Mouse (Mus musculus) thymus, adult 18-20 months (tissue): Measurements from ENCODE around the gene Mxra7.

Experiments used
- DNase-seq, 2 experiments: peaks; one replicate each; pipeline ENCODE4 v3.0.0; 2022; ENCODE audit warnings: mixed read lengths in 2 of 2

The Mxra7 gene

GRCm38 (mm10) chr11:116814884-116815415 lies 12.9 kb downstream of the Mxra7 start:
- DNase-seq = no peak

GRCm38 (mm10) chr11:116814076-116814883 lies 13.6 kb downstream of the Mxra7 start:
- no peak for DNase-seq

DNA sequence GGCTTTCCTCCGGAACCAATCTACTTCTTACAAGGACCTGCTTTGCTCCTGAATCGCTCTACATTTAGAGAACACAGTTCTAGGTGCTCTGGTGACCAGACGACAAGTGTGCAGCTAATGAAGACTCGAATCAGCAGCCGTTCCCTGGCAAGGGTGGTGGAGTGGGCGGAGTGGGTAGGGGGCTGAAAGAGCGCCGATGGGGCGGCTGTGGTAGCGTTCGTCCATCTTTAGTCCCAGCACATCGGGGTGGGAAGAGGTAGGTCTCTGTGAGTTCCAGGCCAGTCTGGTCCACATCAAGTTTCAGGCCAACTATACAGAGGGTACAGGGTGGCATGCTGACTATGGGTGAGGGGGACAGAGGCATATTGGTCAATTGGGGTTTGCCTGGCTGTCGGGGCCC lies 14.2 kb downstream of the Mxra7 start:
- no peak for DNase-seq

DNA sequence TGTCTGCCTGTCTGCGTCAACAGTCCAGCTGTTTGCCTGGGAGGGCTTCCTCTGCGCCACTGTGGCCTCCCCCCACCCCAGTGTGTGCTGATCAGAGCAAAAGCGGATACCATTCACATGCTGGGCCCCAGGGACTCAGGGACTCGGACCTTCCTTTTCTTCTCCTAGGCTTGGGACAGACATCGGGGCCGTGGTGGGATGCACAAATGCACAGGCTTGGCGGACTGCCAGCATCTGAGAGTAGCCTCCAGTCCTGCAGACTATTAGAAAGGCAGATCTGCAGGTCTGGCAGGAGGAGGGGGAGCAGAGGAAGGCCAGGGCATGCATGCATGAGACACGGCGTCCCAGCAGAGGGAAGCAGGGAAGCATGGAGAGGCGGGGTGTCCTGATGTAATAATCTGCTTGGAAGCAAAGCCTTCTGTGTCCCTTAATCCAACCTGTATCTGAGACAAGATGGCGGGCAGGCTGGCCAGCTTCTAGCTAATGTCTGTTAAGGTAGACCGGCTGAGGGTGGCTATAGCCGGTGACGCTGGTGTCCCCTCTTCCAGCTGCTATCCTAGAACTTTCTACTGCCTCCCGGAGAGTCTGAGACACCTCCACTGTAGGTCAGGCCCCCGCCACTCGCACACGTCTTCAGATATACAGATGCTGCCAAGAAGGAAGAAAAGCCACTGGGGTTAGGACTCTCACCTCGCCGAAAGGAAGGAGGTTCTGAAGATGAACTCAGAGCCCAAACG lies 14.9 kb downstream of the Mxra7 start:
- DNase-seq = no peak

GRCm38 (mm10) chr11:116810983-116811901 lies 16.6 kb downstream of the Mxra7 start:
- DNase-seq = peak in 1 of 2 experiments; percentile 36

GRCm38 (mm10) chr11:116810528-116810927 lies 17.3 kb downstream of the Mxra7 start:
- DNase-seq = no peak

DNA sequence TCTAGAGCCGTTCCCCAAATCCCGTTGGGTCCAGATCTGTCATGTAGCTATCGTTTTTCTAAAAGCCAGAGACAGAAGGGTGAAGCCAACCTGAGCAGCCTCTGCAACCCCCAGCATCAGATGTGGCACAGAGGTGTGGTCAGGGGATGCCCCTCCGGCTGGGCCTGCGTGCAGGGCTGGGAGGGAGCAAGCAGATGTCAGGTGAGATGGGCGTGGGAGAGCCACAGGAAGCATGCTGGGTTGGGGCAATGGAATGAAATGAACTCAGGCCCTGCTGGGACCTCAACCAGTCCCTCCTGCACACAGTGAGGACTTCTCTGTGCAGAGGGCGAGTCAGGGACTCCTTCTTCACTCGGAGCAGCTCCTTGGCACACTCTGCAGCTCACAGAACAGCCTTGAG lies 18.3 kb downstream of the Mxra7 start:
- no peak for DNase-seq

DNA sequence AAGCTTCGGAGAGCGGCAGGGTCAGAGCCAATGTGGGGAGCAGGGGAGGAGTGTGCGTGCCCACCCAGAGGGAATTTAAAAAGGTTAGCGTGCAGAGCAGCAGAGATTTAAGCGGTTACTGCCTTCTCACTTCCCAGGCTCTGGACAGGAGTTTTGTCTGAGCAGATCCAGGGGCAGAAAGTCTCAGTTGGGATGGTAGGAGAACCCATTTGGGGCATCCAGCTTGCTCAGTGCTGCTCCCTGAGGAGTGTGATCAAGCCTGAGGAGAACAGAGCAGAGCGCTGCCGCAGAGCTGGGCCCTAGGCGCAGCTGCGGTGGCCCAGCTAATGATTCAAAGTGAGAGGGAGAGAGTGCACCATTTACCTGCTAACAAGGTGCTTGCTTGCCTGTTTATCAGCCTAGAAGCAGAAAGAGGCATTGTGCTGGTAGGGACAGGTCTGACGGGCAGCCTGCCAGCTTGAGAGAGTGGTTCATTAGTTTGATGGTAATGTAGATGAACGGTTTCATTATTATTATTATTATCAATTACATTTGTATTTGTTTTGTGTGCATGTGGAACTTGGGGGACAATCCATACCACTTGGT lies 18.9 kb downstream of the Mxra7 start:
- no peak for DNase-seq

GRCm38 (mm10) chr11:116807938-116808606 lies 19.8 kb downstream of the Mxra7 start:
- DNase-seq = peak; percentile 42 to 65

DNA sequence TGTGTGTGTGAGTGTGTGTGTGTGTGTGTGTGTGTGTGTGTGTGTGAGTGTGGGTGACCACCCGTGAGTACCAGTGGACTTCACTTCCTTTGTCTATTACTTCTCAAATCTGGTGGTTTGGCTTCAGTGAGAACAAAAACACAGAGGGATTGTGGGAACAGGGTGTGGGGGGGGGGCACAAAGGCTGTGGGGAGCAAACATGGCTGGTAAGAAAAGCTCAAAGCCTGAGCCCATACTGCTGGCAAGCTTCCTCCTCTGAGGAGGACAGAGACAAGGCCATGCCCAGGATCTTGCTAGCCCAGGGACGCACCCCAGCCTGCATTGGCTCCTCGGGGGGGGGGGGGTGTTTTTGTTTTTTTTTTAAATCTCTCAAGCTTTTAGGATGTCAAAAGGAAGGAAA lies 20.3 kb downstream of the Mxra7 start:
- DNase-seq = no peak

DNA sequence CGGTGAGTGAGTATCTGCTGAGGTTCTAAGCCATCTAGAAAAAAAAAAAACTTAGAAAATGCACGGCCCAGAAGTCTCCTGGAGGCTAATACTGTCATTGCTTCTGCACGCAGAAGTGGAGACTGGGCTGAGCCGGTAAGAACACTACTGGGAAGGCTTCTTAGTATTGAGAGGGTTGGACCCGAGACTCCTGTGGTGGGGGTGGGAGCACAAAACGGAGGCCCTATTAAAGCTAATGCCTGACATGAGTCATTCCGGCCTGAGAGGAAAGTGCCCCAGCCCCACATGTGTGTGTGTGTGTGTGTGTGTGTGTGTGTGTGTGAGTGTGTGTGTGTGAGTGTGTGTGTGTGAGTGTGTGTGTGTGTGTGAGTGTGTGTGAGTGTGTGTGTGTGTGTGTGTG lies 20.7 kb downstream of the Mxra7 start:
- no peak for DNase-seq

- no peak for DNase-seq
Measured at GRCm38 (mm10) chr11:116806136-116807071, 21.4 kb downstream of the Mxra7 start.

- DNase-seq = no peak
Measured at GRCm38 (mm10) chr11:116802709-116803108, 25.1 kb downstream of the Mxra7 start.

DNA sequence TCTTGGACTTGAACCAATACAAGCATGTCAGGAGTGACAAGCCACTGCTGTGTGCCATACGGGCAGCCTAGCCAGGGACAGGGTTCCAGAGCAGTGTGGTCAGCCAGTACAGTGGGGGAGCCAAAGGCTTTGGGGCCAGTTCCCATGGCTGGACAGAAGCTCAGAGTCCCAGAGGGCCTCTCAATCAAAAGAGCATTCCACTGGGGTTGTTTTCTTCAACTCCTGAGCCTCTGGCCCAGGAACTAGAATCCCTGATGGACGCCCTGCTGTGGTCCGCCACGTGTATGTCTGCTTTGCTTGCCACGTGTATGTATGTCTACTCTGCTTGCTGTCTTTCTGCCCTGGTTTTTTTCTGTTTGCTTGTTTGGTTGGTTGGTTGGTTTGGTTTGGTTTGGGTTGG lies 26.7 kb downstream of the Mxra7 start:
- no peak for DNase-seq

GRCm38 (mm10) chr11:116799364-116799763 lies 28.5 kb downstream of the Mxra7 start:
- no peak for DNase-seq

GRCm38 (mm10) chr11:116784221-116784620 lies 43.6 kb downstream of the Mxra7 start:
- DNase-seq = no peak

DNA sequence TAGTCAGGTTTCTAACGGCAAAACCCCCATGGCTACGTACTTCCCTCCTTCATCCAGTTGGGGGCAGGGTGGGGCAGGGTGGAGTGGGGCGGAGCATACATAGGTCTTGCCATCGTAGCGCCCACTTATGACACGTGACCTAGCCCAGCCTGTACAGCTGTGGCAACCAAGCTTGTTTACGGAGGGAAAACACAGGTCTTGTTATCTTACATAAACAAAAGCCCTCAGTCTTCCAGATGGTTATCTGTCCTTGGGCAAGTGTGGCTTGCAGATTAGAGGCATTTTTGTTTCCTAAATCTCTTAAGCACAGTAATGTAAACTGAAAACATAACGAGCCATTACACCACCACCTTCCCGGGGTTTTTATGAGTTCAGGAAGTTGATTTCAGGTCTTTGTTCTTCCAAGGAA lies 45.1 kb downstream of the Mxra7 start:
- DNase-seq = peak; percentile 51 to 64

DNA sequence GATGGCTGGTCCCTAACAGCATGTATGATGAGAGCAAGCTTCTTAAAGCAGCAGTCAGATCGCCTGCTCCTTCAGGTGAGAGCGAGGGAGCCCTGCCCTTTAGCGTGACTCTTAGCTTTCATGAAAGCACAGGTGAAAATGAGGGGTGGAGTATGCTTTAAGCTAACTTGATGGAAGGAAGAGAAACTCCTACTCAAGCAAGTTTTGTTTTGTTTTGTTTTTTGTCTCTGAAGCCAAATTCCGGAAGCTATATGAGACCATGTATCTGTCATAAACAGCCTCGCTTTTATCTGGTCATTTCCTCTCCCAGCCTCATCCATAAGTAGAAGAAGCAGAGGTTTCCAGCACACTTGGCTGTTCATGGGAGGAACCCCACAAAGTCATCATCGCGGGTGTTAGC lies 52.4 kb downstream of the Mxra7 start, which contains the start of gene St6galnac1:
TSS of gene St6galnac1 (minus strand) at position 101 of the 400 bp plus-strand sequence.
- no peak for DNase-seq

- DNase-seq = no peak
Measured at GRCm38 (mm10) chr11:116773205-116773604, 54.6 kb downstream of the Mxra7 start.

GRCm38 (mm10) chr11:116769873-116770272 lies 58.0 kb downstream of the Mxra7 start:
- no peak for DNase-seq

DNA sequence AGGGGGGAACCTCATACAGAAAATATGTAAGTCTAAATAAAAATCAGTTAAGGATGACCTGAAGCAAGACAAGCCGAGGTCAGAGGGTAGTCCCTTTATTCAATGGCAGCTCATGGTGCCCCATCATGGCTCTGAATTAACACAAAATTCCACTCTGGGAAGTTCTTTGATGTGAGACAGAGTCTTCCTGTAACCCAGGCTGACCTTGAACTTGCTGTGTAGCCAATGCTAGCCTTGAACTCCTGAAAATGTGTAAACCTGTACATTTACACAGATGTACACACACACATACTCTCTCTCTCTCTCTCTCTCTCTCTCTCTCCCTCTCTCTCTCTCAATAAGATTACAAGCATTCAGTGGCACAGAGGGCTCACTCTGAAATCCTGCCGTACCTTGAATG lies 62.9 kb downstream of the Mxra7 start:
- no peak for DNase-seq
